Mouse (Mus musculus): ENCODE measurements around the gene Gstp2.

GRCm38 (mm10) chr19:4055947-4056693 lies 10.3 kb upstream of the Gstp2 start:
- TF ChIP-seq CTCF (IDR thresholded peaks at IDR 0.05; ENCODE audit: low read depth, low read length), result no peak
- TF ChIP-seq POLR2AphosphoS5 (IDR thresholded peaks at IDR 0.05; ENCODE audit: insufficient replicate concordance, low read depth, low read length), result no peak
- TF ChIP-seq GATA2 (IDR thresholded peaks at IDR 0.05; ENCODE audit: borderline replicate concordance, low read depth, low read length), result no peak
- TF ChIP-seq GATA1 (IDR thresholded peaks at IDR 0.05; ENCODE audit: borderline replicate concordance, low read length), result no peak

Data from G1E (cell line).